Mouse (Mus musculus) CD4-positive naive resting alpha-beta T cell, adult 76 days (primary cell): ENCODE measurements around the gene Egln2. TPM values are rescaled to one million over a fixed set of nuclear protein-coding genes. Genes with fewer than 3 reads are reported as not detected.

ENCODE experiments used
- total RNA-seq: library from RNA; stranded (reverse); gene quantifications from one replicate; pipeline ENCODE4 v1.2.4, GENCODE M21; 2023

Egln2 gene
- 95.0 TPM for total RNA-seq

DNA sequence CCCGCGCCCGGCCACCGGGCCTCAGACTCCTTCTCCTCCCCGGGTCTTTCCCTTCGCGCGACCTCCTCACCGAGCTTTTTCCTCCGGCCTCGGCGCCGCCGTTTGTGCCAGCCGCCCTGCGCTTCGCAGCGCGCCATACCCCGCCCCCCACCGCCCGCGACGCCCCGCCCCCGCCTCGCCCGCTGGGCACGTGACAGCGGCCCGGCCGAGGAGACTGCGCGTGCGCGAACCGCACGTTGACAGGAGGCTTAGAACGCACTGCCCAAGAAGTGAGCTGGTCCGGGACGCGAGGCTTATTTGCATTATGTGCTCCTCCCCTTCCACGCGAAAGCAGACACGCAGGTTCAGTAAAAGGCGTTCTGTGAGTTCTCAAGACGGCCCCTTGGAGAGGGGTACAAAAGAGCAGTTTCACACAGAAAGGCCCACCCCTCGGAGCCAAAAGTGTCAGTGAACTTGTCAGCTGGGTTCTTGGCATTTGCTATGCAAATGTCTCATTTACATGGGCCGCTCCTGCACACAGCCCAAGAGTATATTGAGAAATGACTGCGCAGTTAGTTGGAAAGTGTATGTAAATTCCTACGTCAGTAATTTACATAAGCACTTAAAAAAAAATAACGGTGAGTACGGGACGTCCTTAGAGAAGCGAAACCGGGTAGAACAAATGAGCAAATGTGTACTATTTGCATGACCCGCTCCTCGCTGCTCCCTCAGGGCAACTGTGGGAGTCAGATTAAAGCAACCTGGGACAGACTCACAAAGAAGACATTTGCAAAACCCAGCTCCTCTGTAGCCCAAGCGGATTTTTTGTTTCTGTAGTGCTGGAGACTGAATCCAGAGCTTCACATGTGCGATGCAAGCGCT, at the start of gene Egln2:
Gene Egln2 (minus strand): TSS at position 189 of the 861 bp plus-strand sequence.

GRCm38 (mm10) chr7:27195681-27196611, 29.3 kb upstream of the Egln2 start, which contains the start of the genes BC024978 and Snrpa:
Gene BC024978, plus strand, starts transcription at chr7:27195781.
Gene Snrpa, minus strand, starts transcription at chr7:27196271.

GRCm38 (mm10) chr7:27180837-27181695, 14.5 kb upstream of the Egln2 start, which contains the start of the genes Gm21983 and Mia:
Gene Gm21983, minus strand, starts transcription at chr7:27181086.
Gene Mia, minus strand, starts transcription at chr7:27181157.

GRCm38 (mm10) chr7:27178324-27179216, 12.0 kb upstream of the Egln2 start, which contains the start of gene Rab4b:
Gene Rab4b, minus strand, starts transcription at chr7:27178896.

DNA sequence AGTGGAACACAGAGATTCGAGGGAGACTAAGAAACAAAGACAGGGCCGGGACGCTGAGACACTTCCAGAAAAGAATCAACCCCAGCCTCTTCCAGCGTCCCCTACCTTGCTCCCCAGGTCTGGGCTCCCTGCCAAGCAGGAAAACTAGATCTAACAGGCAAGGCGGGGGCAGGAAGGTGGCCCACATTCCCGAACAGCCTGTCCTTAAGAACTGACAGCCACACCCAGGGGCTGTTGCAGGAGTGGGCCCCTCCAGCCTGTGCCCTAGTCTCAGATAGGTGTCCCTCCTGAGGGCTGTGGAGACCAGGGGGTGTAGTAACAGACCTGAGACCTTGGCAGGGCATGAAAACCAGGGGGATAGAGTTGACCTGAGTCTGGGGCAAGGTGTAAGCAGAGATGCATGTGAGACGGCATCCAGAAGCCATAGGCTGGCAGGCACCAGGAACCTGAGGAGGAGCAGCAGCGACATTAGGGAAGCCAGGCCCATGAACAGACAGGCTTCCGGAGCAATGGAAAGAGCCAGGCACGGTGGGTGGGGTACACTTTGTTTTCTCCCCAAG, 13.3 kb downstream of the Egln2 start, which contains the start of gene Cyp2t4:
Gene Cyp2t4 (plus strand): TSS at position 510 of the 560 bp plus-strand sequence.

GRCm38 (mm10) chr7:27119676-27120075, 46.9 kb downstream of the Egln2 start, which contains the start of gene Cyp2f2:
Gene Cyp2f2, plus strand, starts transcription at chr7:27119909.

Other genes starting within 250 kb of the Egln2 start
- not detected for gene Cyp2a22, start 227.4 kb downstream of the Egln2 start, total RNA-seq
- not detected for gene Cyp2a12, start 137.7 kb downstream of the Egln2 start, total RNA-seq
- not detected for gene Cyp2f2, start 46.9 kb downstream of the Egln2 start, total RNA-seq
- gene Cyp2t4, start 13.1 kb downstream of the Egln2 start, total RNA-seq, result not detected
- gene Rab4b, start 12.1 kb upstream of the Egln2 start, total RNA-seq, result 77.3 TPM
- 0.44 TPM for gene Gm21983, start 14.3 kb upstream of the Egln2 start, total RNA-seq
- not detected for gene Mia, start 14.4 kb upstream of the Egln2 start, total RNA-seq
- 10.9 TPM for gene BC024978, start 29.0 kb upstream of the Egln2 start, total RNA-seq
- 77.4 TPM for gene Snrpa, start 29.5 kb upstream of the Egln2 start, total RNA-seq
- 12.1 TPM for gene Itpkc, start 61.9 kb upstream of the Egln2 start, total RNA-seq
- 15.3 TPM for gene Coq8b, start 66.2 kb upstream of the Egln2 start, total RNA-seq
- 2.7 TPM for gene Numbl, start 91.6 kb upstream of the Egln2 start, total RNA-seq
- 1.1 TPM for gene Ltbp4, start 170.9 kb upstream of the Egln2 start, total RNA-seq
- 60.2 TPM for gene Shkbp1, start 189.2 kb upstream of the Egln2 start, total RNA-seq
- 3.7 TPM for gene Gm20479, start 190.6 kb upstream of the Egln2 start, total RNA-seq